Mouse (Mus musculus): ENCODE data around the gene Drd5. TPM values are rescaled to one million over a fixed set of nuclear protein-coding genes. Genes with fewer than 3 reads are reported as not detected.

Drd5 gene
- polyA plus RNA-seq, 1 experiment: not detected

- Histone ChIP-seq H3K36me3 (ENCODE audit: control insufficient read depth, insufficient read depth, low read length) (no peaks in the 10 kb centered on the region), H3K27me3 (ENCODE audit: control insufficient read depth, insufficient read depth, low read length) (no peaks in the 10 kb centered on the region), H3K27ac (ENCODE audit: control insufficient read depth, insufficient read depth, low read depth, low read length) (no peak overlapping the region), H3K4me1 (ENCODE audit: control insufficient read depth, insufficient read depth, low read length) (no peaks in the 10 kb centered on the region), H3K4me3 (ENCODE audit: control insufficient read depth, low read depth, low read length) (no peak overlapping the region)
- TF ChIP-seq CTCF (IDR thresholded peaks at IDR 0.05; ENCODE audit: control insufficient read depth, insufficient read depth, insufficient replicate concordance, low read depth, low read length): no peak
- no peak for TF ChIP-seq POLR2A (IDR thresholded peaks at IDR 0.05; ENCODE audit: control insufficient read depth, low read depth, low read length)
Measured at GRCm38 (mm10) chr5:38350351-38350929, 31.3 kb downstream of the Drd5 start.

GRCm38 (mm10) chr5:38356927-38357326, 37.8 kb downstream of the Drd5 start:
- H3K36me3 ChIP-seq (ENCODE audit: control insufficient read depth, insufficient read depth, low read length): no peaks in the 10 kb centered on the region
- no peak overlapping the region for H3K27ac ChIP-seq (ENCODE audit: control insufficient read depth, insufficient read depth, low read depth, low read length)
- TF ChIP-seq CTCF (IDR thresholded peaks at IDR 0.05; ENCODE audit: control insufficient read depth, insufficient read depth, insufficient replicate concordance, low read depth, low read length) (no peak), POLR2A (IDR thresholded peaks at IDR 0.05; ENCODE audit: control insufficient read depth, low read depth, low read length) (no peak)
- no peaks in the 10 kb centered on the region for H3K27me3 ChIP-seq (ENCODE audit: control insufficient read depth, insufficient read depth, low read length)
- no peak overlapping the region for H3K4me3 ChIP-seq (ENCODE audit: control insufficient read depth, low read depth, low read length)
- H3K4me1 ChIP-seq (ENCODE audit: control insufficient read depth, insufficient read depth, low read length): no peaks in the 10 kb centered on the region

- Histone ChIP-seq H3K4me3 (ENCODE audit: control insufficient read depth, low read depth, low read length) (no peak overlapping the region), H3K4me1 (ENCODE audit: control insufficient read depth, insufficient read depth, low read length) (no peaks in the 10 kb centered on the region), H3K36me3 (ENCODE audit: control insufficient read depth, insufficient read depth, low read length) (no peaks in the 10 kb centered on the region), H3K27ac (ENCODE audit: control insufficient read depth, insufficient read depth, low read depth, low read length) (no peak overlapping the region), H3K27me3 (ENCODE audit: control insufficient read depth, insufficient read depth, low read length) (no peaks in the 10 kb centered on the region)
- TF ChIP-seq POLR2A (IDR thresholded peaks at IDR 0.05; ENCODE audit: control insufficient read depth, low read depth, low read length): no peak
- TF ChIP-seq CTCF (IDR thresholded peaks at IDR 0.05; ENCODE audit: control insufficient read depth, insufficient read depth, insufficient replicate concordance, low read depth, low read length): no peak
Measured at GRCm38 (mm10) chr5:38359716-38360115, 40.5 kb downstream of the Drd5 start.

GRCm38 (mm10) chr5:38364396-38364795, 45.2 kb downstream of the Drd5 start:
- no peak overlapping the region for H3K4me3 ChIP-seq (ENCODE audit: control insufficient read depth, low read depth, low read length)
- TF ChIP-seq POLR2A (IDR thresholded peaks at IDR 0.05; ENCODE audit: control insufficient read depth, low read depth, low read length) (no peak), CTCF (IDR thresholded peaks at IDR 0.05; ENCODE audit: control insufficient read depth, insufficient read depth, insufficient replicate concordance, low read depth, low read length) (no peak)
- H3K27ac ChIP-seq (ENCODE audit: control insufficient read depth, insufficient read depth, low read depth, low read length): no peak overlapping the region
- H3K27me3 ChIP-seq (ENCODE audit: control insufficient read depth, insufficient read depth, low read length): no peaks in the 10 kb centered on the region
- no peaks in the 10 kb centered on the region for H3K4me1 ChIP-seq (ENCODE audit: control insufficient read depth, insufficient read depth, low read length)
- H3K36me3 ChIP-seq (ENCODE audit: control insufficient read depth, insufficient read depth, low read length): no peaks in the 10 kb centered on the region

GRCm38 (mm10) chr5:38365521-38365920, 46.4 kb downstream of the Drd5 start:
- no peak overlapping the region for H3K4me3 ChIP-seq (ENCODE audit: control insufficient read depth, low read depth, low read length)
- no peaks in the 10 kb centered on the region for H3K4me1 ChIP-seq (ENCODE audit: control insufficient read depth, insufficient read depth, low read length)
- H3K27ac ChIP-seq (ENCODE audit: control insufficient read depth, insufficient read depth, low read depth, low read length): no peak overlapping the region
- TF ChIP-seq CTCF (IDR thresholded peaks at IDR 0.05; ENCODE audit: control insufficient read depth, insufficient read depth, insufficient replicate concordance, low read depth, low read length): no peak
- TF ChIP-seq POLR2A (IDR thresholded peaks at IDR 0.05; ENCODE audit: control insufficient read depth, low read depth, low read length): no peak
- H3K36me3 ChIP-seq (ENCODE audit: control insufficient read depth, insufficient read depth, low read length): no peaks in the 10 kb centered on the region
- H3K27me3 ChIP-seq (ENCODE audit: control insufficient read depth, insufficient read depth, low read length): no peaks in the 10 kb centered on the region

GRCm38 (mm10) chr5:38366650-38367470, 47.7 kb downstream of the Drd5 start:
- Histone ChIP-seq H3K27me3 (ENCODE audit: control insufficient read depth, insufficient read depth, low read length) (no peaks in the 10 kb centered on the region), H3K4me1 (ENCODE audit: control insufficient read depth, insufficient read depth, low read length) (no peaks in the 10 kb centered on the region), H3K27ac (ENCODE audit: control insufficient read depth, insufficient read depth, low read depth, low read length) (no peak overlapping the region), H3K4me3 (ENCODE audit: control insufficient read depth, low read depth, low read length) (no peak overlapping the region; the same call in 1 of the 2 replicates), H3K36me3 (ENCODE audit: control insufficient read depth, insufficient read depth, low read length) (no peaks in the 10 kb centered on the region)
- TF ChIP-seq POLR2A (IDR thresholded peaks at IDR 0.05; ENCODE audit: control insufficient read depth, low read depth, low read length): no peak
- TF ChIP-seq CTCF (IDR thresholded peaks at IDR 0.05; ENCODE audit: control insufficient read depth, insufficient read depth, insufficient replicate concordance, low read depth, low read length): no peak

- H3K4me1 ChIP-seq (ENCODE audit: control insufficient read depth, insufficient read depth, low read length): peaks cover 10% of the 10 kb centered on the region; the same call in 1 of the 2 replicates
- no peaks in the 10 kb centered on the region for H3K36me3 ChIP-seq (ENCODE audit: control insufficient read depth, insufficient read depth, low read length)
- no peak overlapping the region for H3K4me3 ChIP-seq (ENCODE audit: control insufficient read depth, low read depth, low read length)
- TF ChIP-seq POLR2A (IDR thresholded peaks at IDR 0.05; ENCODE audit: control insufficient read depth, low read depth, low read length) (no peak), CTCF (IDR thresholded peaks at IDR 0.05; ENCODE audit: control insufficient read depth, insufficient read depth, insufficient replicate concordance, low read depth, low read length) (no peak)
- H3K27ac ChIP-seq (ENCODE audit: control insufficient read depth, insufficient read depth, low read depth, low read length): no peak overlapping the region
- H3K27me3 ChIP-seq (ENCODE audit: control insufficient read depth, insufficient read depth, low read length): no peaks in the 10 kb centered on the region
Measured at GRCm38 (mm10) chr5:38371308-38371707, 52.1 kb downstream of the Drd5 start.

Other genes starting within 250 kb of the Drd5 start
- 42.5 and 51.6 TPM in 2 replicates for gene Nsg1, start 159.5 kb upstream of the Drd5 start, polyA plus RNA-seq (2012; rRNA removed)
- gene Zbtb49, start 98.9 kb upstream of the Drd5 start, polyA plus RNA-seq (2012; rRNA removed): 23.5 and 24.5 TPM in 2 replicates
- 313 and 361 TPM in 2 replicates for gene Lyar, start 98.9 kb upstream of the Drd5 start, polyA plus RNA-seq (2012; rRNA removed)
- 52.2 and 62.5 TPM in 2 replicates for gene Tmem128, start 59.2 kb upstream of the Drd5 start, polyA plus RNA-seq (2012; rRNA removed)
- gene Otop1, start 43.4 kb upstream of the Drd5 start, polyA plus RNA-seq (2012; rRNA removed): 0.40 and 0.67 TPM in 2 replicates
- gene Slc2a9, start 183.8 kb downstream of the Drd5 start, polyA plus RNA-seq (2012; rRNA removed): 0.19 and 0.43 TPM in 2 replicates
- gene Wdr1, start 243.9 kb downstream of the Drd5 start, polyA plus RNA-seq (2012; rRNA removed): 95.4 and 113 TPM in 2 replicates